Mouse (Mus musculus): Measurements from ENCODE around the gene Plcl1.
"Not testable (repeated sequence)": the region's sequence is repeated elsewhere in the genome, so short reads cannot be mapped to it uniquely, and the experiment has no call there.

DNA sequence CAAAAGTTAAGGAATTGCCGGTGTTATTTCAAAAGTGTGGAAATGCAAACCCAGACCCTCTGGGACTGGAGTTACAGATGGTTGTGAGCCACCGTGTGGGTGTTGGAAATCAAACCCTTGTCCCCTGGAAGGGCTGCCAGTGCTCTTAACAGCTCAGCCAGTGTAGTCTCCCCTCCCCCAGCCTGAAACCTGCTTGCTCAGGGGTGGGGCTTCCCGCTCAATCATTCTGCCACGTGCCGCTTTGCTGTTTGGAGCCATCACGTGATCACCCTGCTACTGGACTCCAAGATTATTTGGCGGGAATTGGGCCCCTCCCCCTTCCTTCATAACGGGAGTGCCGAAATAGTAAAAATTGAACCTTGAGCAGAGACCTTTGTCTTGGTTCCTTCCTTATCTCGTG lies 81.7 kb downstream of the Plcl1 start:
- not testable (repeated sequence) for TF ChIP-seq CTCF (IDR thresholded peaks at IDR 0.05; ENCODE audit: control insufficient read depth, insufficient read depth, low read length); POLR2A (IDR thresholded peaks at IDR 0.05; ENCODE audit: borderline replicate concordance, control insufficient read depth, low read depth, low read length)
